Mouse (Mus musculus): ENCODE results near the gene Hs2st1.

DNA sequence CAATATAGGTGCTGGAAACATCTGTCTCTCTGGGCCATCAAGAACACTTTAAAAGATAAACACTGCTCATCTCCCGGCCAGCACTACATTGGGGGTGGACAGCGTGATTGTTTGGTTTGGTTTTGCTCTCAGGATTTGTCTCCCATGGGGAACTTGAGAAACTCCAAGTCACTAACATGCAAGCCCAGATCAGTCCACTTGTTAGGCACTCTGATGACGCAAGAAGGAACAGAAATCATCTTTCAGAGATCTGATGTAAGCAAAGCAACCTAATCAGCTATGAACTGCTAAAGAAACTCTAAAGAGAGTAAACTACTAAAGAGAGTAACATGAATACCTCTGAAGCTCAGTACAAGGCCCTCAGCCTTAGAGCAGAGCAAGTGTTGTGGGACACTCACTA is 33.6 kb upstream of the Hs2st1 start:
- no peak for TF ChIP-seq POLR2A (IDR thresholded peaks at IDR 0.05; ENCODE audit: extremely low read depth, insufficient read depth, low read length)
- TF ChIP-seq CTCF (IDR thresholded peaks at IDR 0.05; ENCODE audit: low read depth, low read length): no peak
